Mouse (Mus musculus) testis, adult 2 months (tissue): Measurements from ENCODE around the gene Ghitm.
"Not testable (repeated sequence)": the region's sequence is repeated elsewhere in the genome, so short reads cannot be mapped to it uniquely, and the experiment has no call there.

ENCODE experiments used
- CTCF ChIP-seq: fragments of 200-500 bp; IDR thresholded peaks from 2 replicates; pipeline ENCODE4 v1.5.1; 2012; ENCODE audit warnings: low read depth, mild to moderate bottlenecking, inconsistent platforms, low read length, moderate library complexity; ENCODE audit not compliant: control insufficient read depth, insufficient read depth, insufficient replicate concordance
- POLR2A ChIP-seq: fragments of 200-500 bp; IDR thresholded peaks from 2 replicates; pipeline ENCODE4 v1.6.1; 2012; ENCODE audit warnings: low read depth, mild to moderate bottlenecking, inconsistent platforms, low read length, moderate library complexity; ENCODE audit not compliant: control insufficient read depth

- TF ChIP-seq CTCF, POLR2A: not testable (repeated sequence)
These were observed 2.5 kb upstream of the Ghitm start for GRCm38 (mm10) chr14:37137596-37137995.
